Mouse (Mus musculus) midbrain, postnatal 0 days (tissue): ENCODE results near the gene Cldn14. TPM values are rescaled to one million over a fixed set of nuclear protein-coding genes. Genes with fewer than 3 reads are reported as not detected.
"Not testable (repeated sequence)": the region's sequence is repeated elsewhere in the genome, so short reads cannot be mapped to it uniquely, and the experiment has no call there.

Experiments
- ATAC-seq: fragments of 200-750 bp; cut with Nextera tagmentation; 2 replicates; pipeline ENCODE4 v1.8.0; 2017; ENCODE audit warnings: moderate number of reproducible peaks, mild to moderate bottlenecking, moderate TSS enrichment, moderate library complexity; ENCODE audit not compliant: low FRiP score
- DNase-seq: peaks from one replicate; pipeline ENCODE4 v3.0.0-alpha.2; 2015; ENCODE audit warnings: low spot score
- H3K27ac ChIP-seq: fragments of 300-500 bp; sonication (generic); 2 replicates; pipeline ENCODE4 v1.5.1; 2014; ENCODE audit warnings: low read depth, mild to moderate bottlenecking, low read length, mixed read lengths
- H3K27me3 ChIP-seq: fragments of 300-500 bp; sonication (generic); 2 replicates; pipeline ENCODE4 v1.6.1; 2014; ENCODE audit warnings: low read length, control low read depth, mixed read lengths; ENCODE audit not compliant: insufficient read depth
- H3K36me3 ChIP-seq: fragments of 300-500 bp; sonication (generic); 2 replicates; pipeline ENCODE4 v1.6.1; 2014; ENCODE audit warnings: low read length, control low read depth, mixed read lengths; ENCODE audit not compliant: insufficient read depth
- H3K4me1 ChIP-seq: fragments of 300-500 bp; sonication (generic); 2 replicates; pipeline ENCODE4 v1.6.1; 2014; ENCODE audit warnings: mild to moderate bottlenecking, control low read depth, antibody characterized with exemption, low read length, mixed read lengths; ENCODE audit not compliant: insufficient read depth
- H3K4me2 ChIP-seq: fragments of 300-500 bp; sonication (generic); 2 replicates; pipeline ENCODE4 v1.6.1; 2014; ENCODE audit warnings: low read depth, mild to moderate bottlenecking, low read length, mixed read lengths; ENCODE audit not compliant: poor library complexity, severe bottlenecking
- H3K4me3 ChIP-seq: fragments of 300-500 bp; sonication (generic); 2 replicates; pipeline ENCODE4 v1.5.1; 2014; ENCODE audit warnings: low read depth, mild to moderate bottlenecking, low read length, moderate library complexity
- H3K9ac ChIP-seq: fragments of 300-500 bp; sonication (generic); replicated peaks from 2 replicates; pipeline ENCODE4 v1.6.1; 2014; ENCODE audit warnings: mild to moderate bottlenecking, low read length, moderate library complexity, mixed read lengths; ENCODE audit not compliant: poor library complexity, severe bottlenecking
- H3K9me3 ChIP-seq: fragments of 300-500 bp; sonication (generic); 2 replicates; pipeline ENCODE4 v1.6.1; 2016; ENCODE audit warnings: low read length, control low read depth
- CTCF ChIP-seq: IDR thresholded peaks from 2 replicates; pipeline ENCODE4 v1.5.1; 2016; ENCODE audit warnings: antibody characterized with exemption, mild to moderate bottlenecking
- WGBS: fragments of 180-500 bp; shearing (Covaris S2); extraction: QIAGEN DNeasy Blood & Tissue Kit; methylation state at CpG from one replicate; pipeline ENCODE4 v1.1.7; 2014; 5-methylcytosine and 5-hydroxymethylcytosine counted together
- polyA plus RNA-seq: library from polyadenylated mRNA; unstranded; fragments of >200 nt; fragmentation: Nextera tagmentation; extraction: Ambion mirVana; gene quantifications from 2 replicates; pipeline ENCODE4 v1.2.1, GENCODE M21; 2015
- total RNA-seq: library from RNA; depleted of rRNA; stranded (reverse); fragments of >200 nt; gene quantifications from 2 replicates; pipeline ENCODE4 v1.2.3, GENCODE M21; 2014

Gene Cldn14
- total and polyA plus RNA-seq, 2 experiments from 2014 or later: 0.12 TPM; not detected in 1

GRCm38 (mm10) chr16:94032270-94032669, 23.6 kb upstream of the Cldn14 start:
- no peak for ATAC-seq
- no peak for TF ChIP-seq CTCF
- H3K9me3 ChIP-seq: no peaks in the 10 kb centered on the region
- no peak for DNase-seq
- H3K27me3 ChIP-seq: no peaks in the 10 kb centered on the region
- no peaks in the 10 kb centered on the region for H3K4me1 ChIP-seq
- no peak overlapping the region for H3K4me2 ChIP-seq
- no peak overlapping the region for H3K27ac ChIP-seq
- H3K9ac ChIP-seq: no peak overlapping the region
- 87% methylated on average over 5 of the region's 5 CpGs for WGBS
- no peaks in the 10 kb centered on the region for H3K36me3 ChIP-seq
- no peak overlapping the region for H3K4me3 ChIP-seq

- WGBS: 82% methylated on average over 28 of the region's 28 CpGs
- TF ChIP-seq CTCF: no peak
- no peaks in the 10 kb centered on the region for H3K36me3 ChIP-seq
Observed at GRCm38 (mm10) chr16:94023352-94024280, 15.0 kb upstream of the Cldn14 start.

GRCm38 (mm10) chr16:94019725-94020124, 11.1 kb upstream of the Cldn14 start:
- H3K27me3 ChIP-seq, H3K9me3 ChIP-seq, H3K27ac ChIP-seq, H3K4me2 ChIP-seq, H3K36me3 ChIP-seq, ATAC-seq, H3K4me3 ChIP-seq, H3K4me1 ChIP-seq, DNase-seq, H3K9ac ChIP-seq: not testable (repeated sequence)
- peak; percentile 17; the same call in 1 of the 2 replicates for TF ChIP-seq CTCF
- WGBS: 73% methylated on average over 8 of the region's 8 CpGs

More at GRCm38 (mm10) chr16:94023352-94024280, 15.0 kb upstream of the Cldn14 start:
- H3K9ac ChIP-seq: no peak overlapping the region
- DNase-seq (no peak), ATAC-seq (no peak)
- H3K27me3 ChIP-seq: no peaks in the 10 kb centered on the region
- H3K27ac ChIP-seq: no peak overlapping the region
- H3K4me1 ChIP-seq: no peaks in the 10 kb centered on the region
- H3K4me3 ChIP-seq: no peak overlapping the region
- H3K9me3 ChIP-seq: no peaks in the 10 kb centered on the region
- H3K4me2 ChIP-seq: no peak overlapping the region

GRCm38 (mm10) chr16:94017953-94018352, 9.3 kb upstream of the Cldn14 start:
- Histone ChIP-seq H3K4me1 (no peaks in the 10 kb centered on the region), H3K9me3 (no peaks in the 10 kb centered on the region), H3K36me3 (no peaks in the 10 kb centered on the region), H3K4me2 (no peak overlapping the region), H3K9ac (no peak overlapping the region), H3K27me3 (no peaks in the 10 kb centered on the region), H3K27ac (no peak overlapping the region), H3K4me3 (no peak overlapping the region)
- 80% methylated on average over 4 of the region's 4 CpGs for WGBS
- ATAC-seq: no peak
- no peak for TF ChIP-seq CTCF
- no peak for DNase-seq

GRCm38 (mm10) chr16:94014489-94015096, 6.0 kb upstream of the Cldn14 start:
- Histone ChIP-seq H3K9me3 (no peaks in the 10 kb centered on the region), H3K36me3 (no peaks in the 10 kb centered on the region), H3K27me3 (no peaks in the 10 kb centered on the region), H3K4me3 (no peak overlapping the region), H3K4me2 (no peak overlapping the region), H3K9ac (no peak overlapping the region), H3K4me1 (no peaks in the 10 kb centered on the region), H3K27ac (no peak overlapping the region)
- WGBS: 78% methylated on average over 5 of the region's 5 CpGs
- no peak for TF ChIP-seq CTCF
- no peak for DNase-seq
- no peak for ATAC-seq

- H3K27ac ChIP-seq, H3K36me3 ChIP-seq, H3K9ac ChIP-seq, H3K9me3 ChIP-seq, ATAC-seq, H3K4me3 ChIP-seq, DNase-seq, H3K4me2 ChIP-seq, H3K27me3 ChIP-seq, H3K4me1 ChIP-seq: not testable (repeated sequence)
- 83% methylated on average over 8 of the region's 8 CpGs for WGBS
Observed at GRCm38 (mm10) chr16:94013328-94014086, 4.9 kb upstream of the Cldn14 start.
